Mouse (Mus musculus) hindbrain, postnatal 0 days (tissue): ENCODE measurements at regions not wholly inside any gene's neighbourhood (a gene's known extent, or its start where the extent isn't known, plus 50 kb on each side); places are given as distances from the start of the nearest gene placed in this dataset.

ENCODE experiments used
- ATAC-seq: fragments of 200-750 bp; cut with Nextera tagmentation; 2 replicates; pipeline ENCODE4 v1.8.0; 2017; ENCODE audit warnings: mild to moderate bottlenecking, moderate TSS enrichment, moderate library complexity
- DNase-seq: peaks from one replicate; pipeline ENCODE4 v3.0.0-alpha.2; 2015; ENCODE audit warnings: low spot score
- H3K27ac ChIP-seq: fragments of 300-500 bp; sonication (generic); 2 replicates; pipeline ENCODE4 v1.5.1; 2014; ENCODE audit warnings: mild to moderate bottlenecking
- H3K27me3 ChIP-seq: fragments of 300-500 bp; sonication (generic); 2 replicates; pipeline ENCODE4 v1.6.1; 2014; ENCODE audit warnings: low read length, mixed read lengths; ENCODE audit not compliant: insufficient read depth
- H3K36me3 ChIP-seq: fragments of 300-500 bp; sonication (generic); 2 replicates; pipeline ENCODE4 v1.6.1; 2014; ENCODE audit warnings: low read length, mixed read lengths; ENCODE audit not compliant: insufficient read depth
- H3K4me1 ChIP-seq: fragments of 300-500 bp; sonication (generic); 2 replicates; pipeline ENCODE4 v1.6.1; 2014; ENCODE audit warnings: antibody characterized with exemption, low read length, mixed read lengths; ENCODE audit not compliant: insufficient read depth
- H3K4me2 ChIP-seq: fragments of 300-500 bp; sonication (generic); 2 replicates; pipeline ENCODE4 v1.6.1; 2014; ENCODE audit warnings: low read depth, mild to moderate bottlenecking, low read length, moderate library complexity, mixed read lengths
- H3K4me3 ChIP-seq: fragments of 300-500 bp; sonication (generic); 2 replicates; pipeline ENCODE4 v1.5.1; 2014; ENCODE audit warnings: low read length
- H3K9ac ChIP-seq: fragments of 300-500 bp; sonication (generic); replicated peaks from 2 replicates; pipeline ENCODE4 v1.6.1; 2014; ENCODE audit warnings: mild to moderate bottlenecking, low read length, moderate library complexity, mixed read lengths
- H3K9me3 ChIP-seq: fragments of 300-500 bp; sonication (generic); 2 replicates; pipeline ENCODE4 v1.6.1; 2016; ENCODE audit warnings: low read length, mixed read lengths
- CTCF ChIP-seq: IDR thresholded peaks from 2 replicates; pipeline ENCODE4 v1.5.1; 2016; ENCODE audit warnings: antibody characterized with exemption, control low read depth, low read depth
- WGBS: fragments of 180-500 bp; shearing (Covaris S2); extraction: QIAGEN DNeasy Blood & Tissue Kit; methylation state at CpG from one replicate; pipeline ENCODE4 v1.1.7; 2014; 5-methylcytosine and 5-hydroxymethylcytosine counted together

DNA sequence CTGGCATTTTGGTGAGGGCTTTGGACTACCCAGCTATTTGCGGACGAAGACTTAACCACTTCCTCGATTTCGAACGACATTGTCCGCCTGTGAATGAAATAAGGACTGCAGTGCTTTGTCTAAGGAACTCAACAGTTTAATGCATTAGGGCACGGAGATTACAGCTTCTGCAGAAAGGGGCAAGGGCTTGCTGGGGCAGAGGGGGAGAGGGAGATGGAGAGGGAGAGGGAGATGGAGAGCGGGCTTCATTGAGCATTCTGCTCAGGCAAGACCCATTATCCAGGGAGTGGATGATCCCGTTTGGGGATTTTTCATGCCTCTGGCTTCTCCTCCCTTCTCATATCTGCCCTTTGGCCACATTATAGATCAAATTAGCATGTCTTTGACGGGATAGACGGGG, 117.8 kb downstream of the Rpl14 start:
- no peak overlapping the region for H3K9ac ChIP-seq
- no peaks in the 10 kb centered on the region for H3K27me3 ChIP-seq
- H3K4me2 ChIP-seq, result no peak overlapping the region
- H3K27ac ChIP-seq, result no peak overlapping the region
- H3K4me3 ChIP-seq, result no peak overlapping the region
- no peaks in the 10 kb centered on the region for H3K9me3 ChIP-seq
- no peaks in the 10 kb centered on the region for H3K36me3 ChIP-seq
- TF ChIP-seq CTCF, result no peak
- 52% methylated on average over 11 of the region's 11 CpGs for WGBS
- peaks cover 25% of the 10 kb centered on the region for H3K4me1 ChIP-seq
- DNase-seq (no peak), ATAC-seq (no peak)

DNA sequence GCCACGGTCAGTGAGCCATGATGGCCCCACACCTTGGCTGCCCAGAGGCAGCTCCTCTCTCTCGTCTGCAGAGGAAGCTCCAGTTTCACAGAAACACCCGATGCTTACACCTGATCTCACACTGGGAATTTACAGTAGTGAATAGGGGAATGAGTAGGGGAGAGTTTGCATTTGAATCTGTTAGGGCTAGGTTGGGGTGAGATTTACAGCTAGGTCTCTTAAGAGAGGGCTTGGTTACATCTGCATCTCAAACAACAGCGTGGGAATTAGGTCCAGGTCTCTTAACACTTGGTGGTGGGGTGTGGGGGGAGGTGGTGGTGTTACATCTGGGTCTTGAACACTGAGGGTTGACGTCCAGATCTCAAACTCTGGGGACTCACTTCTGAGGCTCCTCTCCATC, 119.3 kb downstream of the Rpl14 start:
- ATAC-seq (no peak), DNase-seq (no peak)
- no peak for TF ChIP-seq CTCF
- Histone ChIP-seq H3K9me3 (no peaks in the 10 kb centered on the region), H3K4me1 (peaks cover 25% of the 10 kb centered on the region), H3K9ac (no peak overlapping the region), H3K4me3 (no peak overlapping the region), H3K36me3 (no peaks in the 10 kb centered on the region), H3K27me3 (no peaks in the 10 kb centered on the region), H3K27ac (peak overlapping the region; percentile 62), H3K4me2 (no peak overlapping the region)
- 39% methylated on average over 5 of the region's 5 CpGs for WGBS

DNA sequence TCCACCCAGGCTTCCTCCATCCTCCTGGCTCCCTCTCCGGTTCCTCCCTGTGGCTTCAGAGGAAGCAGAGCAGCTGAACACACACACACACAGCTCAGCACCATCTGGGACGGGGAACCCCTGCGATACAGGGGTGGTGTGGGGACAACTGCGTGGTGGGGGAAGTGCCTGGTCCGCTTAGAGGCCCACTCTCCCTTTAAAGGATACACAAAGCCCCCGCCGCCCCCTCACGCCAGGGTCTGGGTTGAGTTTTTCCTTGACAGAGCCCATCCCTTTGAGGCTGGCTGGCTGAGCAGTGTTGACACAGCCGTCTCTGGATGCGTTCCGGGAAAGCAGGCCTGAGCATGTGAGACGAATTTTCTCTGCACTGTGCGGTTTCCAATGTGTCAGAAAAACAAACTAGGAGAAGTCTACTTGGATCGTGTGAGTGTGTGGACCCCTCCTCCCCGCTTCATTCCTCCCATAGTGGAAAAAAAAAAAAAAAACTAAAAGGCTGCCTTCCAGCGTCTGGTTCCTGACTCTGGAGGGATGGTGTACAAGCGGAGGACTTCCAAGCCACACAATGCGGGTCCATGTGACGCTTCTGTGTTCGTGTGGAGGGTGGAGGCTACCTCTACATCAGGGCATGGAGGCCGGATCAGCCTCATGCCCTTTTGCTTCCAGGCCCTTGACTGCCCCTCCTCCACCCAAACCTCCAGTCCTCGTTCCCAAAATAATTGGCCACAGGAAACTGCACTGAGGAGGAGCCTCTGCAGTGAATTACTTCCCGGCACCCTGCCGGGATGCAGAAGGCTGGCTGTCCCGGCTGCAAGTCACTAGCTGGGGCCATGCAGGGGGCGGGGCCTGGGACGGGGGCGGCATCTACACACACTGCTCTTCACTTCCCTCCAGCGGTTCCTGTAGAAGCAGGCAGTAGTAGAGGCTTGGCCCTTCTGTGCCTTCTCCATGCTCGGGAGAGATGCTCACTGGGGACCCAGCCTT, 120.0 kb downstream of the Rpl14 start:
- WGBS, result 6% methylated on average over 30 of the region's 30 CpGs
- Histone ChIP-seq H3K4me2 (peak overlapping the region; percentile 46), H3K36me3 (no peaks in the 10 kb centered on the region), H3K27ac (peak overlapping the region; percentile 62), H3K4me1 (peaks cover 25% of the 10 kb centered on the region), H3K27me3 (no peaks in the 10 kb centered on the region), H3K9ac (no peak overlapping the region), H3K9me3 (no peaks in the 10 kb centered on the region), H3K4me3 (peak overlapping the region; percentile 13)
- peak; percentile 80 for DNase-seq
- peak; percentile 59 for TF ChIP-seq CTCF
- ATAC-seq, result peak; percentile 92

DNA sequence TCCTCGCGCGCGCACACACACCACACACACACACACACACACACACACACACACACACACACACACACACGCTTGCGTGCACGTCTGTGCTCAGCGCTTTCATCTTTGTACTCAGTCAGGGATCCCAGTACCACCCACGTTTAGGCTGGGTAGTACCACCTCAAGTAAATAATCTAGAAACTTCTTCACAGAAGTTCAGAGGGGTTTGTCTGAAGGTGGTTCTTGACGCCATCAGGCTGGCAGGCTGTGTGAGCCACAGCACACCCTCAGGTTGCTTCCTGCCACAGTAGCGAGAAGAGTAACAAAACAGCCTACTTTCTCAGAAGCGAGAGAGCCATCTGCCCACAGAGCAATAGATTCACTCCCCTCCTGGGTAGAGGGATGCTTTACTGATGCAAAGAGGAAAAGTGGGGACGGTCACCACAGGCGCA, 120.7 kb downstream of the Rpl14 start:
- H3K4me2 ChIP-seq, result peak overlapping the region; percentile 46; the same call in 1 of the 2 replicates
- WGBS, result 12% methylated on average over 14 of the region's 14 CpGs
- H3K9me3 ChIP-seq, result no peaks in the 10 kb centered on the region
- no peak overlapping the region for H3K9ac ChIP-seq
- peak overlapping the region; percentile 13; the same call in 1 of the 2 replicates for H3K4me3 ChIP-seq
- peaks cover 25% of the 10 kb centered on the region for H3K4me1 ChIP-seq
- peak overlapping the region; percentile 62; the same call in 1 of the 2 replicates for H3K27ac ChIP-seq
- TF ChIP-seq CTCF, result no peak
- H3K36me3 ChIP-seq, result no peaks in the 10 kb centered on the region
- H3K27me3 ChIP-seq, result no peaks in the 10 kb centered on the region
- no peak; the same call in 1 of the 2 replicates for ATAC-seq
- no peak for DNase-seq

DNA sequence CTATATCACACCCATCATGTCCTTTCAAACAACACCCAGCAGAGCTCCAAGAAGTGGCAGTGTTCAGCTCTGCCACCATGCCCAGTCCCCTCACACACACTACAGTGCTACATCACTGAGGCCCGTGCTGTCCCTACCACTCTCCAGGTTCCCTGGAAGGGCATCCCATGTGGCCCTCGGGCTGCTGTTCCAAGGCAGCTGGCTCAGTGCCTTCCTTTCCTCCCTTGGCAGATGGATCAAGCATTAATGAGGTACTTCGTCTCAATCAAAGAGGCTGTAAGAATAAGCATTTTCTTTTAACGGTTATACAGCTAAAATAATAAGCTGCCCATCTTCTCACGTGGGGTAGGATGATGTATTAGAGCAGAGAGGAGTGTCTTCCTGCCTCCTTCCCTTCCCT, 123.2 kb downstream of the Rpl14 start:
- DNase-seq (no peak), ATAC-seq (no peak)
- H3K4me3 ChIP-seq, result no peak overlapping the region
- H3K27me3 ChIP-seq, result no peaks in the 10 kb centered on the region
- H3K27ac ChIP-seq, result no peak overlapping the region
- no peaks in the 10 kb centered on the region for H3K36me3 ChIP-seq
- no peaks in the 10 kb centered on the region for H3K9me3 ChIP-seq
- 25% methylated on average over 5 of the region's 5 CpGs for WGBS
- no peak overlapping the region for H3K9ac ChIP-seq
- no peak overlapping the region for H3K4me2 ChIP-seq
- TF ChIP-seq CTCF, result no peak
- peaks cover 32% of the 10 kb centered on the region for H3K4me1 ChIP-seq

DNA sequence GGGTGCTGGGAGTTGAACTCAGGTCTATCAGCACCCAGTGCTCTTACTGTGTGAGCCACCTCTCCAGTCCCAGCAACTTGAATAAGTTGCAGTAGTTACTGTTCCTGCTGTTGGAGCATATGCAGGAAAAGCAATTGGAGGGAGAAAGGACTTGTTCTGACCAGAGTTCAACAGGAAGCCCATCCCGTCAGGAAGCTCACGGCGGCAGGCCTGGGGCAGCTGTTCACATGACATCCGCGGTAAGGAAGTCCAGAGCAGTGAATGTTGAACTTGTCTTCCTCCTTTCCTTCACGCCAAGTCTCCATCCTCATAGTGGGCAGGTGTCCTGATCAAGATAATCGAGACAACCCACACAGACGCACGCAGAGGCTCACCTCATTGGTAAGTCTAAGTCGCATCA, 124.7 kb downstream of the Rpl14 start:
- H3K27me3 ChIP-seq, result no peaks in the 10 kb centered on the region
- H3K9ac ChIP-seq, result no peak overlapping the region
- no peak overlapping the region for H3K4me3 ChIP-seq
- no peaks in the 10 kb centered on the region for H3K9me3 ChIP-seq
- H3K4me2 ChIP-seq, result no peak overlapping the region
- peaks cover 23% of the 10 kb centered on the region for H3K4me1 ChIP-seq
- TF ChIP-seq CTCF, result no peak
- DNase-seq, result no peak
- no peaks in the 10 kb centered on the region for H3K36me3 ChIP-seq
- WGBS, result 92% methylated on average over 10 of the region's 10 CpGs
- no peak overlapping the region for H3K27ac ChIP-seq
- ATAC-seq, result no peak

DNA sequence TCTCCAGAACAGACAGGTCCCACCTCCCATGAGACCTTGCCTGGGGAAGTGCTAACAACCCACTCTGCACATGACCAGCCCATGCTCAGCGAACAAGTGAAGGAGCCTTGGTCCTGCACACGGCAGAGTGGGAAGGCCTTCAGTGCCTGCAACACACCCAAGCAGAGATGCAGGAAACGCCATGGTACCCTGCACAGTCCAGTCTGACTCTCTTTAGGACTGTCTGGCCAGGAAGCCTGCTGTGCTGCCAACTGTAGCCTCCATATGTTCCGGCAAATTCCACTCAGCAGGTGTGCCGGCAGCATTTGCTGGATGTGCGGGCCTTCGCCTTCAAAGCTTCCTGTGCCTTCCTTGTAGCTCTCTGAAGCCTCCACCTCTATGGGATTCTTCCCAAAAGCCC, 126.5 kb downstream of the Rpl14 start:
- Histone ChIP-seq H3K36me3 (no peaks in the 10 kb centered on the region), H3K4me1 (peaks cover 12% of the 10 kb centered on the region; the same call in 1 of the 2 replicates), H3K9me3 (no peaks in the 10 kb centered on the region), H3K4me3 (no peak overlapping the region), H3K27me3 (no peaks in the 10 kb centered on the region), H3K9ac (no peak overlapping the region), H3K27ac (no peak overlapping the region), H3K4me2 (no peak overlapping the region)
- TF ChIP-seq CTCF, result no peak
- ATAC-seq (no peak), DNase-seq (peak; percentile 60)
- WGBS, result 45% methylated on average over 7 of the region's 7 CpGs
